Mouse (Mus musculus) telencephalon, adult 2 months (tissue): Measurements from ENCODE around the gene Cd163l1.

Experiments
- DNase-seq: peaks from one replicate; pipeline ENCODE4 v3.0.0-alpha.2; 2011; ENCODE audit warnings: low read depth, low spot score

The Cd163l1 gene

DNA sequence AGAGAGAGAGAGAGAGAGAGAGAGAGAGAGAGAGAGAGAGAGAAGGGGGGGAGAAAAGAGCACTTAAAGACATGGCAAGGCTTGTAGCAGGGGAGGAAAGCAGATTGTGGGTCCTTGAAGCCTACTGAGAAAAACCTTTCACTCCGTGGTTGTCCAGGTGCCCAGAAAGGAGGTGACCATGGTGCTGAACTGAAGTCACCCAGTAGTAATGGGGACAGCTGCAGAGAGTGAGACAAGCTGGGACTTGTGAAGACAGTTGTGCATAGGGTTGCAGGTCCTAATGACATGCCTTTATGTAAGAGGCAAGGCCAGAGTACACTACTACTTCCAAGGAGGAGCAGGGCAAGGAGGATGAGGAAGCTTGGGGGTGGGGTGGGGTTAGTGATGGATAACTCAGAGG, 1.2 kb downstream of the Cd163l1 start:
- DNase-seq, result no peak

DNA sequence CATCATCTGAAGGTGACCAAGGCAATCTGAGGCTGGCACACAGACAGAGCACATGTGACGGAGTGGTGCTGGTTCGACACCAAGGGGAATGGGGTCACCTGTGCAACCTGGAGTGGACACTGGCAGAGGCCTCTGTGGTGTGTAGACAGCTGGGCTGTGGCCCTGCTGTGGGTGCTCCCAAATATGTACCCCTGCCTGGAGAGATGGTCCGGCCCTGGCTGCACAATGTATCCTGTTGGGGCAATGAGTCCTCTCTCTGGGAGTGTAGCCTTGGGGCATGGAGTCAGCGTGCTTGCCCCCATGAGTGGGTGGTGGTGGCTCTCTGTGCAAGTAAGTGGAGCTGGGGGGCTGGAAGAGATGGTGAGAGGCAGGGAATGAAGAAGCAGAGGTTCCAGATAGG, 2.3 kb downstream of the Cd163l1 start:
- DNase-seq, result no peak

DNA sequence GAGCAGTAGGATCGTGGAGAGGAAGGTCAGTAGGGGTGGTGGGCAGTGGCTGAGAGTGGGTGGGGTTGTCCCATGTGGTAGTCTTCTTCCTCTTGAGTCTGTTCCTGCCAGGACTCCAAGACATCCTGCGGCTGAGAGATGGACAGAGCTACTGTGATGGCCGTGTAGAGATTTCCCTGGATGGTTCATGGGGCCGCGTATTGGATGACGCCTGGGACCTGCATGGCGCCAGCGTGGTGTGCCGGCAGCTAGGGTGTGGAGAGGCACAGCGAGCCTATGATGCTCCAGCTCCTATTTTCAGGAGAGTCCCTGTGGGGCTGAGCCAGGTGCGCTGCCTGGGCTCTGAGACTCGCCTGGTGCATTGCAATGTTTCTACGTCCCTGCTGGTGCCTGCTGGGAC, 6.1 kb downstream of the Cd163l1 start:
- DNase-seq, result no peak

DNA sequence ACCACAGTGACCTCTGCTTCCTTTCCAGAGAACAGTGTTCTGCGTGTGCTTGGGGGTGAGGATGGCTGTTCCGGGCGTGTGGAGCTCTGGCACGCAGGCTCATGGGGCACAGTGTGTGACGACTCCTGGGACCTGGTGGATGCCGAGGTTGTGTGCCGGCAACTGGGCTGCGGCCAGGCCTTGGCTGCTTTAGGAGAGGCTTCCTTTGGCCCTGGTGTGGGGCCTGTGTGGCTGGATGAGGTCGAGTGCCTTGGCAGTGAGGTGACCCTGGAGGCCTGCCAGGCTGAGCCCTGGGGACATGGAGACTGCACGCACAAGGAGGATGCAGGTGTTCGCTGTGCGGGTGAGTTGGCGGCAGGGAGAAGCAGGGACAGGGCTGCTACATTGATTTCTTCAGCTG, 10.4 kb downstream of the Cd163l1 start:
- DNase-seq, result no peak

DNA sequence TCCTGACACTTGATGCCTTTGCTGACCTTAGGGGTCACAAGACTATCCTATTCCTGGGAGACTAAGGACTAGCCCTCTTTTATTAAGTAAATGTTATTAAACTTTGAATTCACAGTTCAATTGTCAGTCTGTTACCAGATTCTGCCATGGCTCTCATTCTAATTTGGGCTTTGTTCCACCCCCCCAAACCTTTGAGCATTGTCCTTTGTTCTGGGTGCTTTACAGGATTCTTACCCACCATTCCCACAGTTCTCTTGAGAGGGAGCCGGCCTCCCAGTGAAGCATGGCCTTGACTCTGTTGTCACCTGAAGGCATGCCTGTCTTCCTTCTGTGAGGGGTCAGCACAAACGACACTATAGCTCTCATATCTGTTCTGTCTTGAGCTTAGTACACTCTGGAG, 13.0 kb downstream of the Cd163l1 start:
- no peak for DNase-seq

DNA sequence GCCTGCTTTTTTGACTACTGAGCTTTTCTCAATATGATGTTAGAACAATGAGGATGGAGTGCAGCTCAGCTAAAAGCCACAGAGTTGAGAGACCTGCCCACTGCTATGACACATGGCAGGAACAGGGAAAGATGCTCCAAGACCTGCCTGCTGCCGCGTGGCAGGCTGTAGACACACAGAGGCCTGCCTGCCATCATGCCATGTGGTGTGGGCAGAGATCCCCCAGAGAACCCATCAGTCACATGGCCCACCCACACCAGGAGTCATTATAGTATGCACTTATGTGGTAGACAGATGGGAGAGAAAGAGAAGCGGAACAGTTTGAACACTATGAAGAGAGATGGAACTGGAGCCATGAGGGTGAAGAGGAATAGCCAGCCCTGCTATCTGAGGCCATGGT, 15.6 kb downstream of the Cd163l1 start:
- peak; percentile 17 for DNase-seq

DNA sequence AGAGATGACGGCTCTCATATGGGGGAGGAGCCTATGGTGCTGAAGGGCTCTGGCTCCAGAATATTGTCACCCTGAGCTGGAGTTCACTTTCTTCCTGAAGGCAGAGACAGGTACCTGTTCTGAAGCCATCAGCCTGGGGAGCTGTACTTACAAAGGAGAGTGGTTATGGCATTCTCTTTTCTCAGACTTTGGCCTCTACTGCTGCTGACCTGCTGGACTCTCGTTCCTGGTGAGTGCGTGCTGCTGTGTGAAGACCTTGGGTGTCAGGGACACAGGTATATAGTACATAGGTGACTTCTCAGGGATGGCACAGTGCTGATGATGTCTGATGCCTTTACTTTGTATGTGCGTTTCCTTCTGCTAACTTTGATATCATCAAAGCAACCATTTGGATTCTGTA, 29.1 kb downstream of the Cd163l1 start, which contains the start of gene 5830411N06Rik:
Gene 5830411N06Rik (plus strand): TSS at position 69 of the 400 bp plus-strand sequence.
- DNase-seq, result no peak

DNA sequence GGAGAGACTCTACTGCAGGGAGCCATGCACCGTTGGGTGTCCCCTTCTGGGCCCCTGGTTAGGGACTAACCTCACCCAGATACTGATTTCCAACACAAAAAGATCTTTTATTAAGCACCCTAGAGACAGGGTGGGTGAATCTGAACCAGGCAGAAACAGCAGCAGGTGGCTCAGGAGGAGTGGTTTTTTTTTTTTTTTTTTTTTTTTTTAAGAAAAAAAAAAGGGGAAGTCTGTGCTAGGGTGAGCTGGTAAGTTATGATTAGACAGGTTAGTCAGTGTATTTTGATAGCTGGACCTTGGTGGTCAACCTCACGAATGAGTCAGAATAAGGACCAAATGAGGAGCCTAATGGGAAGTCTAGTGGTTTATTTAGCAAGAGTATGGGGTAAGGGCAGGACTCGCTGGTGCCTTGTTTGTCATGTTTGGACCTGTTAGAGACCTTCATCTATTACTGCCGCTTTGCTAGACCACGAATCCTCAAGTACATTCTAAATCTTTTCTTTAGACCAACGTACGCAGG, 35.8 kb downstream of the Cd163l1 start:
- no peak for DNase-seq
